ENCODE assay signal across 13 mouse cellular contexts in the genomic region with DNA sequence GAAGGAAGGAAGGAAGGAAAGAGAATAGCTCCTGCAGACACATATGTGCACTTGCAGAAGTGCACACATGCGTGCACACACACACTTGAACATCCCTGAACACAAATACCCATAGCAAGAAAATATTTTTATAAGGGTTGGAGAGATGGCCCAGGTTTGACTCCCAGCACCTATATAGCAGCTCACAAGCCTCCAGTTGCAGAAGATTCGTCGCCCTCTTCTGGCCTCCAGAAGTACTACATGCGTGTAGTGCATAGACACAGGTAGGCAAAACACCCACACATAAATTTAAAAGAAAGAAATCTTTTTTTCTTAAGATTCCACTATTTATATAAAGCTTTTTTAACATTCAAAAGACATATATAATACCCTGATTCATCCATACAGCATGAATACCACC.
A peak's percentile ranks its signal among the peaks of the same experiment; 100 is the strongest.
DNase-seq lines count a peak whose midpoint lies in the region; ATAC-seq and TF ChIP-seq lines count a peak whose summit lies in the region.
"Had no signal": no experiment of that assay in that cellular context is flagged by ENCODE, and none has a peak within 500 bp of the region (broad histone marks: within the 10 kb centered on the region; RNA-seq: fewer than 3 reads in every experiment).

No protein-coding gene starts in this region.

- no peak overlapping the region for H3K27ac ChIP-seq in thymus, adult 2 months (ENCODE audit: control insufficient read depth, insufficient read depth, low read length)
- H3K27ac ChIP-seq: limb, embryonic 12.5 days; midbrain, embryonic 13.5 days had no signal

- TF ChIP-seq CTCF in thymus, adult 2 months (IDR thresholded peaks at IDR 0.05; ENCODE audit: borderline replicate concordance, control insufficient read depth, extremely low read depth, insufficient read depth, low read length, poor library complexity), result no peak

- no peaks in the 10 kb centered on the region for H3K4me1 ChIP-seq in thymus, adult 2 months (replicated peaks; ENCODE audit: control insufficient read depth, insufficient read depth, low read length)
- H3K4me1 ChIP-seq: limb, embryonic 12.5 days had no signal

- no peak overlapping the region for H3K4me3 ChIP-seq in thymus, adult 2 months (ENCODE audit: control insufficient read depth, insufficient read depth, low read length)
- H3K4me3 ChIP-seq: limb, embryonic 12.5 days; midbrain, embryonic 13.5 days had no signal

- DNase-seq in cerebellum, postnatal 10 days, result peak; percentile 34 to 38
- peak; percentile 20 to 39 for DNase-seq in kidney, postnatal 4 days
- no peak for DNase-seq in kidney, postnatal 10 days
- DNase-seq in thymus, adult 2 months, result peak; percentile 7
- DNase-seq in thymus, adult 18-20 months, result no peak
- peak; percentile 5 to 9 for DNase-seq in thymus, postnatal 36 days
- DNase-seq: cerebellum, adult 8-10 months; gastrocnemius, postnatal 25 days; heart, postnatal 36 days had no signal

- ATAC-seq in cerebellum, adult (ENCODE audit: insufficient number of reproducible peaks, low FRiP score, low TSS enrichment), result no peak
- ATAC-seq in monocyte, adult 5-6 weeks (replicated peaks; ENCODE audit: insufficient number of reproducible peaks, low FRiP score, low TSS enrichment, poor library complexity, severe bottlenecking), result no peak
- ATAC-seq: midbrain, embryonic 13.5 days had no signal

- no peaks in the 10 kb centered on the region for H3K27me3 ChIP-seq in thymus, adult 2 months (ENCODE audit: control insufficient read depth, insufficient read depth, low read length)
- H3K27me3 ChIP-seq: limb, embryonic 12.5 days; midbrain, embryonic 13.5 days had no signal

- H3K36me3 ChIP-seq in thymus, adult 2 months (ENCODE audit: control insufficient read depth, insufficient read depth, low read length), result no peaks in the 10 kb centered on the region
- H3K36me3 ChIP-seq: limb, embryonic 12.5 days; midbrain, embryonic 13.5 days had no signal

- no peak for TF ChIP-seq POLR2A in thymus, adult 2 months (IDR thresholded peaks at IDR 0.05; ENCODE audit: control insufficient read depth, extremely low read depth, insufficient read depth, low read length, poor library complexity)

- WGBS in thymus, adult 2 months, result 59% methylated on average over 4 of the region's 4 CpGs

Comparison
In these comparisons a context has a peak if more than half of its experiments do, and no peak if none do; other contexts are left out.
1. DNase-seq: peak in cerebellum, postnatal 10 days (2 of 2), kidney, postnatal 4 days (2 of 2), thymus, adult 2 months (single experiment) and thymus, postnatal 36 days (2 of 2); none in kidney, postnatal 10 days (single experiment) and thymus, adult 18-20 months (0 of 2).